Mouse (Mus musculus) thymus, adult 2 months (tissue): ENCODE measurements around the gene Chl1. TPM values are rescaled to one million over a fixed set of nuclear protein-coding genes. Genes with fewer than 3 reads are reported as not detected.

Source experiments
- DNase-seq: peaks from one replicate; pipeline ENCODE4 v3.0.0; 2021
- H3K27ac ChIP-seq: fragments of 200-500 bp; 2 replicates; pipeline ENCODE4 v1.5.1; 2012; ENCODE audit warnings: low read length, control low read depth; ENCODE audit not compliant: control insufficient read depth, insufficient read depth
- H3K27me3 ChIP-seq: fragments of 200-500 bp; 2 replicates; pipeline ENCODE4 v1.6.1; 2012; ENCODE audit warnings: mild to moderate bottlenecking, low read length, moderate library complexity, mixed read lengths; ENCODE audit not compliant: control insufficient read depth, insufficient read depth
- H3K36me3 ChIP-seq: fragments of 200-500 bp; 2 replicates; pipeline ENCODE4 v1.6.1; 2012; ENCODE audit warnings: mild to moderate bottlenecking, low read length, moderate library complexity; ENCODE audit not compliant: control insufficient read depth, insufficient read depth
- H3K4me1 ChIP-seq: fragments of 200-500 bp; replicated peaks from 2 replicates; pipeline ENCODE4 v1.6.1; 2012; ENCODE audit warnings: low read length; ENCODE audit not compliant: control insufficient read depth, insufficient read depth
- H3K4me3 ChIP-seq: fragments of 200-500 bp; 2 replicates; pipeline ENCODE4 v1.5.1; 2012; ENCODE audit warnings: mild to moderate bottlenecking, low read length, control low read depth, moderate library complexity; ENCODE audit not compliant: control insufficient read depth, insufficient read depth
- CTCF ChIP-seq: fragments of 200-500 bp; IDR thresholded peaks from 2 replicates; pipeline ENCODE4 v1.5.1; 2012; ENCODE audit warnings: mild to moderate bottlenecking, control low read depth, low read length, moderate library complexity, borderline replicate concordance; ENCODE audit not compliant: control insufficient read depth, poor library complexity, insufficient read depth; ENCODE audit errors: extremely low read depth
- POLR2A ChIP-seq: fragments of 200-500 bp; IDR thresholded peaks from 2 replicates; pipeline ENCODE4 v1.6.1; 2012; ENCODE audit warnings: mild to moderate bottlenecking, low read length, control low read depth, moderate library complexity; ENCODE audit not compliant: control insufficient read depth, poor library complexity, insufficient read depth; ENCODE audit errors: extremely low read depth
- WGBS: fragments of 180-500 bp; shearing (Covaris S2); methylation state at CpG from one replicate; pipeline ENCODE4 v1.1.7; 2018; 5-methylcytosine and 5-hydroxymethylcytosine counted together
- polyA plus RNA-seq: library from polyadenylated mRNA; depleted of rRNA; stranded (reverse); fragments of >200 nt; gene quantifications from 2 replicates; pipeline ENCODE4 v1.2.3, GENCODE M21; 2012

Gene Chl1
- polyA plus RNA-seq, 1 experiment: 0.63 TPM

- Histone ChIP-seq H3K27me3 (no peaks in the 10 kb centered on the region), H3K27ac (no peak overlapping the region), H3K36me3 (no peaks in the 10 kb centered on the region), H3K4me1 (no peaks in the 10 kb centered on the region), H3K4me3 (no peak overlapping the region)
- DNase-seq: no peak
- TF ChIP-seq CTCF: no peak
- no peak for TF ChIP-seq POLR2A
- WGBS: 91% methylated on average over 3 of the region's 3 CpGs
These were observed 256.4 kb downstream of the Chl1 start for GRCm38 (mm10) chr6:103766830-103767229.

DNA sequence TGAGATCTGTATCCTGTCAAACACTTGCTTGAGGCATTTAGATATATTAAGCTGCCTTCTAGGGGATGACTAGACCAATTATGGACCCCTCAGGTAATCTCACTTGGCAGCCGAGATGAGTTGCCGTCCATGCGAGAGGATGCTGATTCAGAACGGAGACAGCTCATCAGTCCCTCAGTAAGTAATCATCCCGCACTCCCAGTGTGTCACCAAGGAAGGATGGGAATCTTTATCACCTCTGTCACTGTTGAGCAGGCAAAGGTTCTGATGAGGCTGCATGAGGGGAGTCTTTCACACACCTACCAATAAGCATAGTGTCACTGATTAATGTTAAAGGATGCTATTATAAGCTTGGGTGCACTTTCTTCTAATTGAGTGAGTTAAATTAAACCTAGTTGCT, 270.7 kb downstream of the Chl1 start:
- TF ChIP-seq POLR2A (no peak), CTCF (no peak)
- H3K4me1 ChIP-seq: no peaks in the 10 kb centered on the region
- no peaks in the 10 kb centered on the region for H3K27me3 ChIP-seq
- H3K4me3 ChIP-seq: no peak overlapping the region
- H3K27ac ChIP-seq: no peak overlapping the region
- DNase-seq: no peak
- H3K36me3 ChIP-seq: no peaks in the 10 kb centered on the region
- 91% methylated on average over 5 of the region's 5 CpGs for WGBS

- WGBS: 67% methylated on average over 2 of the region's 2 CpGs
- TF ChIP-seq POLR2A: no peak
- TF ChIP-seq CTCF: no peak
These were observed 280.8 kb downstream of the Chl1 start for GRCm38 (mm10) chr6:103791077-103791632.

GRCm38 (mm10) chr6:103795241-103795640, 284.9 kb downstream of the Chl1 start:
- H3K4me3 ChIP-seq: no peak overlapping the region
- DNase-seq: no peak
- no peak overlapping the region for H3K27ac ChIP-seq
- H3K27me3 ChIP-seq: no peaks in the 10 kb centered on the region
- H3K36me3 ChIP-seq: no peaks in the 10 kb centered on the region
- no peak for TF ChIP-seq POLR2A
- no peak for TF ChIP-seq CTCF
- H3K4me1 ChIP-seq: no peaks in the 10 kb centered on the region
- WGBS: 98% methylated on average over 1 of the region's 1 CpGs

More at GRCm38 (mm10) chr6:103791077-103791632, 280.8 kb downstream of the Chl1 start:
- no peaks in the 10 kb centered on the region for H3K4me1 ChIP-seq
- H3K27me3 ChIP-seq: no peaks in the 10 kb centered on the region
- H3K4me3 ChIP-seq: no peak overlapping the region
- no peaks in the 10 kb centered on the region for H3K36me3 ChIP-seq
- no peak overlapping the region for H3K27ac ChIP-seq
- DNase-seq: no peak
